Mouse (Mus musculus): Measurements from ENCODE around the gene Banp.
A peak's percentile ranks its signal among the peaks of the same experiment; 100 is the strongest.

The Banp gene

GRCm38 (mm10) chr8:122018046-122018831, 68.7 kb downstream of the Banp start:
- no peak for DNase-seq (ENCODE audit: low read depth, low spot score)

- no peak for DNase-seq (ENCODE audit: low read depth, low spot score)
Observed at GRCm38 (mm10) chr8:122019162-122019561, 69.6 kb downstream of the Banp start.

GRCm38 (mm10) chr8:122020050-122020771, 70.7 kb downstream of the Banp start:
- no peak for DNase-seq (ENCODE audit: low read depth, low spot score)

GRCm38 (mm10) chr8:122021725-122022124, 72.2 kb downstream of the Banp start:
- DNase-seq (ENCODE audit: low read depth, low spot score) = no peak

- no peak for DNase-seq (ENCODE audit: low read depth, low spot score)
Observed at GRCm38 (mm10) chr8:122022274-122022673, 72.7 kb downstream of the Banp start.

GRCm38 (mm10) chr8:122022705-122023104, 73.2 kb downstream of the Banp start:
- DNase-seq (ENCODE audit: low read depth, low spot score) = no peak

GRCm38 (mm10) chr8:122025546-122025945, 76.0 kb downstream of the Banp start:
- no peak for DNase-seq (ENCODE audit: low read depth, low spot score)

GRCm38 (mm10) chr8:122028116-122028515, 78.6 kb downstream of the Banp start:
- no peak for DNase-seq (ENCODE audit: low read depth, low spot score)

GRCm38 (mm10) chr8:122030965-122031364, 81.4 kb downstream of the Banp start:
- DNase-seq (ENCODE audit: low read depth, low spot score) = no peak

- no peak for DNase-seq (ENCODE audit: low read depth, low spot score)
Observed at GRCm38 (mm10) chr8:122032741-122033140, 83.2 kb downstream of the Banp start.

GRCm38 (mm10) chr8:122035543-122035942, 86.0 kb downstream of the Banp start:
- no peak for DNase-seq (ENCODE audit: low read depth, low spot score)

GRCm38 (mm10) chr8:122036325-122036724, 86.8 kb downstream of the Banp start:
- DNase-seq (ENCODE audit: low read depth, low spot score) = no peak

- DNase-seq (ENCODE audit: low read depth, low spot score) = no peak
Observed at GRCm38 (mm10) chr8:122037279-122037678, 87.7 kb downstream of the Banp start.

GRCm38 (mm10) chr8:122038076-122038475, 88.5 kb downstream of the Banp start:
- no peak for DNase-seq (ENCODE audit: low read depth, low spot score)

- DNase-seq (ENCODE audit: low read depth, low spot score) = no peak
Observed at GRCm38 (mm10) chr8:122039452-122039851, 89.9 kb downstream of the Banp start.

- DNase-seq (ENCODE audit: low read depth, low spot score) = no peak
Observed at GRCm38 (mm10) chr8:122047206-122047870, 97.8 kb downstream of the Banp start.

- DNase-seq (ENCODE audit: low read depth, low spot score) = no peak
Observed at GRCm38 (mm10) chr8:122049266-122049665, 99.7 kb downstream of the Banp start.

GRCm38 (mm10) chr8:122049923-122050322, 100.4 kb downstream of the Banp start:
- no peak for DNase-seq (ENCODE audit: low read depth, low spot score)

- DNase-seq (ENCODE audit: low read depth, low spot score) = no peak
Observed at GRCm38 (mm10) chr8:122050620-122051019, 101.1 kb downstream of the Banp start.

GRCm38 (mm10) chr8:122055321-122055720, 105.8 kb downstream of the Banp start:
- DNase-seq (ENCODE audit: low read depth, low spot score) = peak; percentile 65

GRCm38 (mm10) chr8:122056113-122056512, 106.6 kb downstream of the Banp start:
- no peak for DNase-seq (ENCODE audit: low read depth, low spot score)

- no peak for DNase-seq (ENCODE audit: low read depth, low spot score)
Observed at GRCm38 (mm10) chr8:122056882-122057281, 107.3 kb downstream of the Banp start.
